Mouse (Mus musculus) heart, adult 2 months (tissue): ENCODE results near the gene Zyx. TPM values are rescaled to one million over a fixed set of nuclear protein-coding genes. Genes with fewer than 3 reads are reported as not detected.

ENCODE experiments used
- DNase-seq, 2 experiments: peaks; one replicate each; pipeline ENCODE4 v3.0.0; 2021
- H3K27ac ChIP-seq: fragments of 200-600 bp; 2 replicates; pipeline ENCODE4 v1.8.1; 2022
- H3K27me3 ChIP-seq: fragments of 200-500 bp; 2 replicates; pipeline ENCODE4 v1.6.1; 2012; ENCODE audit warnings: mild to moderate bottlenecking, low read length, inconsistent platforms, mixed read lengths; ENCODE audit not compliant: control insufficient read depth, insufficient read depth
- H3K36me3 ChIP-seq: fragments of 200-500 bp; 2 replicates; pipeline ENCODE4 v1.6.1; 2012; ENCODE audit warnings: low read length, inconsistent platforms; ENCODE audit not compliant: control insufficient read depth, insufficient read depth
- H3K4me1 ChIP-seq: fragments of 200-500 bp; 2 replicates; pipeline ENCODE4 v1.6.1; 2011; ENCODE audit warnings: low read length; ENCODE audit not compliant: control insufficient read depth, insufficient read depth
- H3K4me3 ChIP-seq: fragments of 200-600 bp; 2 replicates; pipeline ENCODE4 v1.8.1; 2022
- H3K79me2 ChIP-seq: fragments of 200-500 bp; replicated peaks from 2 replicates; pipeline ENCODE4 v1.6.1; 2012; ENCODE audit warnings: mild to moderate bottlenecking, inconsistent platforms, low read length, moderate library complexity, mixed read lengths; ENCODE audit not compliant: control insufficient read depth, insufficient read depth
- H3K9ac ChIP-seq: fragments of 200-500 bp; 2 replicates; pipeline ENCODE4 v1.6.1; 2012; ENCODE audit warnings: low read depth, mild to moderate bottlenecking, control low read depth, inconsistent platforms, low read length, mixed read lengths
- CTCF ChIP-seq: fragments of 200-600 bp; IDR thresholded peaks from 2 replicates; pipeline ENCODE4 v1.8.1; 2022; ENCODE audit warnings: antibody characterized with exemption, mild to moderate bottlenecking, moderate library complexity
- EP300 ChIP-seq: fragments of 200-500 bp; IDR thresholded peaks from 2 replicates; pipeline ENCODE4 v1.6.1; 2011; ENCODE audit warnings: low read depth, low read length, control low read depth; ENCODE audit not compliant: insufficient read depth
- POLR2A ChIP-seq: fragments of 200-500 bp; IDR thresholded peaks from 2 replicates; pipeline ENCODE4 v1.6.1; 2011; ENCODE audit warnings: mild to moderate bottlenecking, low read depth, low read length, control low read depth; ENCODE audit not compliant: insufficient read depth
- WGBS: fragments of 180-500 bp; shearing (Covaris S2); methylation state at CpG from one replicate; pipeline ENCODE4 v1.1.7; 2018; 5-methylcytosine and 5-hydroxymethylcytosine counted together
- intact Hi-C: fragments of 180-260 bp; cut with DNase I; formaldehyde crosslinking; loops from one replicate; pipeline ENCODE4 v1.15.1; 2025
- polyA plus RNA-seq: library from polyadenylated mRNA; depleted of rRNA; stranded (reverse); fragments of >200 nt; gene quantifications from 2 replicates; pipeline ENCODE4 v1.2.3, GENCODE M21; 2012
- total RNA-seq, 2 experiments: library from RNA; stranded (reverse); gene quantifications; 2 replicates each; pipeline ENCODE4 v1.2.3; 2021

Gene Zyx
- total and polyA plus RNA-seq, 3 experiments: 45.8 to 110 (median 60.2) TPM

- Histone ChIP-seq H3K27ac (no peak overlapping the region), H3K79me2 (no peaks in the 10 kb centered on the region), H3K36me3 (peaks cover 2% of the 10 kb centered on the region; the same call in 1 of the 2 replicates), H3K4me1 (peaks cover 12% of the 10 kb centered on the region), H3K9ac (no peak overlapping the region), H3K4me3 (no peak overlapping the region), H3K27me3 (no peaks in the 10 kb centered on the region)
- intact Hi-C loops: no loop called here
- TF ChIP-seq CTCF (no peak), POLR2A (no peak), EP300 (no peak)
- DNase-seq: no peak
- WGBS: 43% methylated on average over 2 of the region's 2 CpGs
Measured at GRCm38 (mm10) chr6:42391796-42392330, 42.4 kb downstream of the Zyx start.

- H3K9ac ChIP-seq: 0 out of 2 replicates have a peak overlapping the region, but pooled peaks have one; percentile 45
- peaks cover 14% of the 10 kb centered on the region for H3K4me1 ChIP-seq
- 30% methylated on average over 9 of the region's 9 CpGs for WGBS
- no peaks in the 10 kb centered on the region for H3K27me3 ChIP-seq
- peaks cover 3% of the 10 kb centered on the region; the same call in 1 of the 2 replicates for H3K36me3 ChIP-seq
- H3K4me3 ChIP-seq: no peak overlapping the region
- peak; percentile 89 to 92 for DNase-seq
- peak; percentile 33; the same call in 1 of the 2 replicates for TF ChIP-seq EP300
- peak; percentile 42; the same call in 1 of the 2 replicates for TF ChIP-seq POLR2A
- no peak for TF ChIP-seq CTCF
- H3K79me2 ChIP-seq: no peaks in the 10 kb centered on the region
- H3K27ac ChIP-seq: peak overlapping the region; percentile 66
- intact Hi-C loops: no loop called here
Measured at GRCm38 (mm10) chr6:42395960-42396809, 46.8 kb downstream of the Zyx start.

DNA sequence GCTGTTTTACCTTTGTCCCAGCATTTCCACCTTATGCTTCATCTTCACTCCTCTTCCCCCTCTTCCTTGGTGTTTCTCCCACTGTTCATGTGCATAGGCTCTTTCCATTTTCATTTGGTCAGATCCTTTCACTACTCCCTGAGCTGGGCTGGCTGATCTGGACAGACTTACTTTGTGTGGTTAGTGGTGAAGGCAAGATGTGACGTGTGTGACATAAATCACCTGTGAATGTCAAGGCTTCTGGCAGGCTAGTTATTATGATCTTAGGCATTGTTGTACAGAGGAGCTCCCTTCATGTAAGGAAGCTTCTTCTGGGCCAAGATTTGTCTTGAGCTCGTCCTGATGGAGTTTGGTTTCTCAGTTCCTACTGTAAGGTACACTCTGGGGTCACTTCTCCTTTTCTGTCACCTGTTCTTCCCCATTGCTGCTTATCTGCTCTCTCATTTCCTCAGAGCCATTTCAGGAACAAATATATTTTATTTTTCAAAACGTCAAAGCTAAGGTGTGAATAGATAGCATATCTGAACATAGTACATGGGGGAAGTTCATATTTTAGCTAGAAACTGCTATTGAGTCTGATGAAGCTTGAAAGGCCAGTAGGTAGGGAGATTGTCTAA lies 47.7 kb downstream of the Zyx start:
- Histone ChIP-seq H3K4me3 (no peak overlapping the region), H3K27me3 (no peaks in the 10 kb centered on the region), H3K27ac (peak overlapping the region; percentile 15), H3K79me2 (no peaks in the 10 kb centered on the region), H3K9ac (peak overlapping the region; percentile 33; the same call in 1 of the 2 replicates), H3K4me1 (peaks cover 12% of the 10 kb centered on the region), H3K36me3 (peaks cover 3% of the 10 kb centered on the region; the same call in 1 of the 2 replicates)
- TF ChIP-seq CTCF: no peak
- TF ChIP-seq POLR2A: no peak
- TF ChIP-seq EP300: no peak
- WGBS: 51% methylated on average over 3 of the region's 3 CpGs
- DNase-seq: no peak
- intact Hi-C loops: no loop called here

DNA sequence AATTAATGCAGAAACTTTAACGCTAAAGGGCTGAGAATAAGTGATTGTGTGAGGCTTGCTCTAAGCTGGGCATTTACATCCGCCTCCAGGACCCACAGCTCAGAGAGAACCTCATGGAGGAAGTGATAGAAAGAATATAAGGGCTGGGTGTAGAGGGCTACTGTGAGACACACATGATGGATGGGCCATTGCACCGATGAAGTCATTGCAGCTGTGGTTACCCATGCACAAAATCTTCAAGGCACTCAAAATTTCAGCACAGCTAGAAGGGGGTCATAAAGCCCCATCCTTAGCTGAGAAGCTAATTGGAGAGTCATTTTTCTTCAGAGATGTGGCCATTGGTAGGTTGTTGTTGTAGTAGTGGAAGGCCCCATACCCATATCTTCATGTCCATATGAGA lies 48.9 kb downstream of the Zyx start:
- Histone ChIP-seq H3K4me3 (no peak overlapping the region), H3K9ac (no peak overlapping the region), H3K36me3 (peaks cover 3% of the 10 kb centered on the region; the same call in 1 of the 2 replicates), H3K4me1 (peaks cover 10% of the 10 kb centered on the region), H3K27me3 (no peaks in the 10 kb centered on the region), H3K27ac (no peak overlapping the region), H3K79me2 (no peaks in the 10 kb centered on the region)
- 92% methylated on average over 3 of the region's 3 CpGs for WGBS
- DNase-seq: no peak
- intact Hi-C loops: no loop called here
- TF ChIP-seq POLR2A: no peak

DNA sequence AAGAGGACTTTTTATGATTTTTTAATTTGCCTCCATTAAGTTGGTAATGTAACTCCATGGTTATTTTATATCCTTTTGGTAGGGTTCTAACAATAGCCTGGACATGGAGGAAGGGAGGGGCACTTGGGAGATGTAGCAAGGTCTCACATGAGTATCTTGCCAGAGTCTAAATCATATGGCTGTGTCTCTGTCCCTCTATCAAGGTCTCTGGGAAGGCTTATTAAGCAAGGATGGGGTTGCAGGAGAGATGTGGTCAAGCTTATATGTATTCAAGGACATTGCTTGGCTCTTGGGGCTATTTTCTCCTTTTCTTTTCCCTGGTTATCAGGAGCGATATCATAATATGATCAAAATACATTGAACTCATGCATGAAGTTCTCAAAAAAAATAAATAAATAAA lies 49.6 kb downstream of the Zyx start:
- 94% methylated on average over 1 of the region's 1 CpGs for WGBS
- Histone ChIP-seq H3K4me3 (no peak overlapping the region), H3K9ac (no peak overlapping the region), H3K36me3 (peaks cover 3% of the 10 kb centered on the region; the same call in 1 of the 2 replicates), H3K27me3 (no peaks in the 10 kb centered on the region), H3K79me2 (no peaks in the 10 kb centered on the region), H3K4me1 (peaks cover 10% of the 10 kb centered on the region), H3K27ac (no peak overlapping the region)
- intact Hi-C loops: no loop called here
- no peak for TF ChIP-seq EP300
- no peak for TF ChIP-seq POLR2A
- no peak for TF ChIP-seq CTCF
- DNase-seq: no peak

- peaks cover 3% of the 10 kb centered on the region; the same call in 1 of the 2 replicates for H3K36me3 ChIP-seq
- no peak within 1 kb of the TSS for H3K27ac ChIP-seq
- 97% methylated on average over 1 of the region's 1 CpGs for WGBS
- no peaks in the 10 kb centered on the region for H3K79me2 ChIP-seq
- peaks cover 10% of the 10 kb centered on the region for H3K4me1 ChIP-seq
- no peak within 1 kb of the TSS for H3K4me3 ChIP-seq
- intact Hi-C loops: no loop called here
- TF ChIP-seq EP300 (no peak), CTCF (no peak), POLR2A (no peak)
- DNase-seq: no peak
- H3K9ac ChIP-seq: no peak within 1 kb of the TSS
- H3K27me3 ChIP-seq: no peaks in the 10 kb centered on the region
Measured at GRCm38 (mm10) chr6:42399938-42400337, 50.5 kb downstream of the Zyx start, which contains the start of gene Tas2r143. Gene Tas2r143, plus strand, starts transcription at chr6:42400238.
